Mouse (Mus musculus): ENCODE measurements at regions not wholly inside any gene's neighbourhood (a gene's known extent, or its start where the extent isn't known, plus 50 kb on each side); places are given as distances from the start of the nearest gene placed in this dataset.

DNA sequence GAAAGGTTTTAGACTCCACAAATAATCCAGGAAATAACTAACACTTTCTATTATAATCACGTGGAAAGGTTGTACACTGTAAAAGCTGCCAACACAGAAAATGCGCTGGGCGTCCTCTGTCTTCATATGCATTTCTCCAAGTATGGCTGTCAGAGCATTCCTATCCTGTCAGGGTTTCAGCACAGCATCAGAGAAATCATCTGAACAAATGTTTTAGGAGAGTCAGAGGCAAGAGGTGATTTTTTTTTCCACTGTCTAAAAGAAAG, 62.5 kb upstream of the Adamts3 start:
- H3K9me3 ChIP-seq (ENCODE audit: low read length), result no peaks in the 10 kb centered on the region
- WGBS, result 92% methylated on average over 3 of the region's 3 CpGs
- H3K9ac ChIP-seq (replicated peaks; ENCODE audit: low read length), result no peak overlapping the region
- no peaks in the 10 kb centered on the region for H3K27me3 ChIP-seq (ENCODE audit: insufficient read depth, low read length)
- H3K27ac ChIP-seq (ENCODE audit: low read length), result no peak overlapping the region
- H3K4me2 ChIP-seq (replicated peaks; ENCODE audit: low read depth, low read length), result no peak overlapping the region
- H3K4me1 ChIP-seq (ENCODE audit: insufficient read depth, low read length), result no peaks in the 10 kb centered on the region
- ATAC-seq (ENCODE audit: low FRiP score, low TSS enrichment), result no peak
- no peaks in the 10 kb centered on the region for H3K36me3 ChIP-seq (ENCODE audit: insufficient read depth, low read length)
- no peak overlapping the region for H3K4me3 ChIP-seq (ENCODE audit: low read length)

DNA sequence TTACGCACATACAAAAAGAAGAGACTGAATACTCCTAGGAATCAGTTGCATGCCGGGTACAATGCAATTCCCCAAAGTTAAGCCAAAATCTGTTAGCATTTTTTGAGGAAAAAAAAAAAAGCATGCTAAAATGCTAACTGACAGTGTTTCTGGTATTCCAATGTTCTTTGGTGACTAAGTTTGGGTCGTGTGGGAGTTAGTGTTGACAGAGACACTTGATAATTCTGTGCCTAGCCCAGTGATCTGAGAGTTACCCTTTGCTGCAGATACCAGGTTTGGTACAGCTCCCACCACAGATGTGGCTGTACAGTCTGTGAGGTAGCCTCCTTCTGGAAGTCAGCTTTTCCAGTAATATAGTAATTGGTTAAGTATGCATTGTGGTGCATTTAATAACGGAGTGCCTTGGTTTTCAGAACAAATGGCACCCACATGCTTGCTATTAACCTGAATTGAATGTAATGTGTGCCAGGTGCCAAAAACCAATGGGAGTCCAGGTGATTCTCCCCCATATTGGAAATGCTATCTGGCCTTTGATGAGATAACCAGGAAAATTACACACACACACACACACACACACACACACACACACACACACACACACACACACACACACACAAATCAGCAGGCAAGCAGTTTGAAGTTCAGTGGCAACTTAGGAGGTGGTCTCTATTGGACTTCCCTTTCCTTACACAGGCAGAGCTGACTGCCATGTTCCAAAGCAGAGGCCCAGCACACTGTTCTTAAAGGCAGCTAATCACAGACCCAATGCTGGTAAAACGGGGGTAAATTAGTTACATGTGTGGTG, 61.9 kb upstream of the Adamts3 start:
- H3K9me3 ChIP-seq (ENCODE audit: low read length), result no peaks in the 10 kb centered on the region
- H3K27me3 ChIP-seq (ENCODE audit: insufficient read depth, low read length), result no peaks in the 10 kb centered on the region
- no peak overlapping the region for H3K4me2 ChIP-seq (replicated peaks; ENCODE audit: low read depth, low read length)
- ATAC-seq (ENCODE audit: low FRiP score, low TSS enrichment), result no peak
- WGBS, result 80% methylated on average over 5 of the region's 5 CpGs
- H3K27ac ChIP-seq (ENCODE audit: low read length), result no peak overlapping the region
- no peak overlapping the region for H3K4me3 ChIP-seq (ENCODE audit: low read length)
- no peaks in the 10 kb centered on the region for H3K36me3 ChIP-seq (ENCODE audit: insufficient read depth, low read length)
- no peaks in the 10 kb centered on the region for H3K4me1 ChIP-seq (ENCODE audit: insufficient read depth, low read length)
- no peak overlapping the region for H3K9ac ChIP-seq (replicated peaks; ENCODE audit: low read length)

DNA sequence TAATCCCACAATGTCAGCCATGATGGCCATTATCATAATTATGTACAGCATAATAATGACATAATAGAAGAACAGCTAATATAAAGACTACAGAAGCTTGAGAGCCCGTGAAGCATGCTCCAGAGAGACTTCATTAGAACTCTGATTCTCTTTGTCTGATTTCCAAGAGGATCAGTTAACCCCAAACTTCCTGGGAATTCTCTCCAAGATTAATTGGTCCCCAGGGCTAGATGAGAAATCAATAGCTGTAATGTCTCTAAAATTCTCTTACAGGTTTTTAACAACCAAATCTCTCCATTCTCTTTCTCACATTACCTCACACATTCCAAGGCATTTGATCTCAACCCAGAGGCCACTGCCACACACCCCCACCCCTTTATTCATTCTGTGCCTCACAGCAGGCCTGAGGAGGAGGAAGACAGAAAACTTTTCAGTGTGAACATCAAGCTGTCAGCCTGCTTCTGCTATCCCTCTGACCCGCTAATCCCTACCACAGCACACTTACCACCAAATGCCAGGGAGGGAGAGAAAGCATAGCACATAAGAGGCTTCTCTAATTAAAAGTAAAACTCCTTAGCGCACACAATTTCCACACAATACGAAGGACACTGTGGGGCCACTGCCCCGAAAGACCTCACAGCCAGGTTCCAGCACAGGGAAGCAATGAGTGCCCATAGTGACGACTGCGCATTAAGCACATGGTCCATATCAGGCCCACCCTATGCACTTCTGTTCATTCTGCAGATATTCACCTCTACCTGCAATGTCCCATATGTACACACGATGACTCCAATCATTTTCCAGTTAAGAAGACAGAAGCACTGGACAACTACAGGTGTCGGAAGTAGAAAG, 60.4 kb upstream of the Adamts3 start:
- Histone ChIP-seq H3K27me3 (ENCODE audit: insufficient read depth, low read length) (no peaks in the 10 kb centered on the region), H3K4me1 (ENCODE audit: insufficient read depth, low read length) (no peaks in the 10 kb centered on the region), H3K36me3 (ENCODE audit: insufficient read depth, low read length) (no peaks in the 10 kb centered on the region), H3K9ac (replicated peaks; ENCODE audit: low read length) (no peak overlapping the region), H3K4me2 (replicated peaks; ENCODE audit: low read depth, low read length) (no peak overlapping the region), H3K4me3 (ENCODE audit: low read length) (no peak overlapping the region), H3K27ac (ENCODE audit: low read length) (no peak overlapping the region), H3K9me3 (ENCODE audit: low read length) (peaks cover 5% of the 10 kb centered on the region; the same call in 1 of the 2 replicates)
- 71% methylated on average over 9 of the region's 9 CpGs for WGBS
- no peak for ATAC-seq (ENCODE audit: low FRiP score, low TSS enrichment)

DNA sequence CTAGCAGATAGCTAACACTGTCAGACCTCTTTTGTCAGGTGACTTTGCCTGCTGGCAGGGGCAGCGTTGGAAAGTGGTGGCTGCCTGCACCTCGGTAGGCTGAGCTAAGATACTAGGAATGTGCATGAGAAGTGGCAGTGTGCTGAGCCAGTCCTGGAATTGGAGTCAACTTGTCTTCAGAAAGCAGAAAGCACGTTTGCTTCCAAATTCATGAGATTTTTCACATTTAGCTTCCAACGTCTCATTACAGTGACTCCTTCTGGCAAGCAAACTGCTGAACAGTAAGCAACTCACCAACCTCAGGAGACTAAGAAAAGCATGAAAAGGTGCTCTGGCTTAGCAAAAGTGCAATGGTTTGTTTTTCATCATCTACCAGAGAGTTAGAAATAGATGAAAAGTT, 59.1 kb upstream of the Adamts3 start:
- Histone ChIP-seq H3K27ac (ENCODE audit: low read length) (no peak overlapping the region), H3K9ac (replicated peaks; ENCODE audit: low read length) (no peak overlapping the region), H3K4me2 (replicated peaks; ENCODE audit: low read depth, low read length) (no peak overlapping the region), H3K36me3 (ENCODE audit: insufficient read depth, low read length) (no peaks in the 10 kb centered on the region), H3K9me3 (ENCODE audit: low read length) (peaks cover 5% of the 10 kb centered on the region; the same call in 1 of the 2 replicates), H3K27me3 (ENCODE audit: insufficient read depth, low read length) (no peaks in the 10 kb centered on the region), H3K4me3 (ENCODE audit: low read length) (no peak overlapping the region), H3K4me1 (ENCODE audit: insufficient read depth, low read length) (no peaks in the 10 kb centered on the region)
- WGBS, result 59% methylated on average over 4 of the region's 4 CpGs
- ATAC-seq (ENCODE audit: low FRiP score, low TSS enrichment), result no peak

DNA sequence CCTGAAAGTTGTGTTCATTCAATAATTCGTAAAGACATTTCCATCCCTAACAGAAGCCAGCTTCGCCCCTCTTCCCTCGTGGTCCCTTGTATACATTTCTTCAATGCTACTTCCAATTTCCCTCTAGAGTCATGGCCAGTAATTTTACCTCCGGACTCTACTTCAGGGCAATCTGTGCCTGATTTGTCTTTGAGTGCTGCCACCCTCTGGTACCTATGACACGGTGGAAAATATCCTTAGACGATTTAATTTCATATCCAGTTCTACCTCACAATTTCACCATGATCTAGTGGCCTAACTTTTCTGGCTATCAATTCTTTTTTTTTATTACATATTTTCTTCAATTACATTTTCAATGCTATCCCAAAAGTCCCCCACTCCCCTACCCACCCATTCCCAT, 49.9 kb upstream of the Adamts3 start:
- Histone ChIP-seq H3K27me3 (ENCODE audit: insufficient read depth, low read length) (no peaks in the 10 kb centered on the region), H3K4me3 (ENCODE audit: low read length) (no peak overlapping the region), H3K9ac (replicated peaks; ENCODE audit: low read length) (no peak overlapping the region), H3K36me3 (ENCODE audit: insufficient read depth, low read length) (no peaks in the 10 kb centered on the region), H3K27ac (ENCODE audit: low read length) (no peak overlapping the region), H3K9me3 (ENCODE audit: low read length) (no peaks in the 10 kb centered on the region), H3K4me2 (replicated peaks; ENCODE audit: low read depth, low read length) (no peak overlapping the region), H3K4me1 (ENCODE audit: insufficient read depth, low read length) (no peaks in the 10 kb centered on the region)
- WGBS, result 84% methylated on average over 6 of the region's 6 CpGs
- no peak for ATAC-seq (ENCODE audit: low FRiP score, low TSS enrichment)

All from kidney, embryonic 16.5 days (tissue).